Mouse (Mus musculus) gastrocnemius, adult 2 months (tissue): ENCODE results near the gene Aldh1l1. TPM values are rescaled to one million over a fixed set of nuclear protein-coding genes. Genes with fewer than 3 reads are reported as not detected.
"Not testable (repeated sequence)": the region's sequence is repeated elsewhere in the genome, so short reads cannot be mapped to it uniquely, and the experiment has no call there.

Source experiments
- DNase-seq: peaks from one replicate; pipeline ENCODE4 v3.0.0; 2022
- H3K27ac ChIP-seq: fragments of 200-600 bp; 2 replicates; pipeline ENCODE4 v1.8.1; 2022; ENCODE audit warnings: mild to moderate bottlenecking
- H3K4me3 ChIP-seq: fragments of 200-600 bp; 2 replicates; pipeline ENCODE4 v1.8.1; 2022; ENCODE audit warnings: mild to moderate bottlenecking, moderate library complexity
- CTCF ChIP-seq: fragments of 200-600 bp; IDR thresholded peaks from 2 replicates; pipeline ENCODE4 v1.8.1; 2022; ENCODE audit warnings: antibody characterized with exemption, mild to moderate bottlenecking, moderate library complexity
- intact Hi-C: fragments of 180-260 bp; cut with DNase I; formaldehyde crosslinking; loops from one replicate; pipeline ENCODE4 v1.15.1; 2025
- total RNA-seq, 2 experiments: library from RNA; stranded (reverse); gene quantifications; 2 replicates each; pipeline ENCODE4 v1.2.3; 2021

Aldh1l1 gene
- total RNA-seq, 2 experiments from 2014 or later, result 3.6 to 5.3 TPM

DNA sequence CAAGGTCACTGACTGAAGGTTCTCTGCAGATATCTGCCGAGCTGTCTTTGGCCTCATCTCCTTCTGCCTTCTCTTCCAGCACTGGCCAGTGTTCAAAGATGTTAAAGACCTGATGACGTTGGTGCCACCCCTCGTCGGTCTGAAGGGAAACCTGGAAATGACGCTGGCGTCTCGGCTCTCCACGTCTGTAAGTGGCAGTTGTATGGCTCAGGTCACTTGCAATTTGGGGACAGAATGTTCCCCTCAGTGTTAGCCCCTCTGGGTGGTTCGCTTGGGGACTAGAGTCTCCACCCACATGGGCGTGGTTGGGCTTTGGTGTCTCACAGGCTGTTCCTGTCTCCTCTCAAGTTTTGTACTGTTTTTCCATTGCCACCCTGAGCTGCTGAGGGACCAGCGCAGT lies 138.5 kb downstream of the Aldh1l1 start:
- intact Hi-C loops, result loop anchor here (1.0 kb wide), 1 partner anchor 12 kb away; no protein-coding TSS in a partner anchor
- peak overlapping the region; percentile 92 for H3K27ac ChIP-seq
- peak overlapping the region; percentile 38 for H3K4me3 ChIP-seq
- no peak for TF ChIP-seq CTCF
- peak; percentile 83 for DNase-seq

DNA sequence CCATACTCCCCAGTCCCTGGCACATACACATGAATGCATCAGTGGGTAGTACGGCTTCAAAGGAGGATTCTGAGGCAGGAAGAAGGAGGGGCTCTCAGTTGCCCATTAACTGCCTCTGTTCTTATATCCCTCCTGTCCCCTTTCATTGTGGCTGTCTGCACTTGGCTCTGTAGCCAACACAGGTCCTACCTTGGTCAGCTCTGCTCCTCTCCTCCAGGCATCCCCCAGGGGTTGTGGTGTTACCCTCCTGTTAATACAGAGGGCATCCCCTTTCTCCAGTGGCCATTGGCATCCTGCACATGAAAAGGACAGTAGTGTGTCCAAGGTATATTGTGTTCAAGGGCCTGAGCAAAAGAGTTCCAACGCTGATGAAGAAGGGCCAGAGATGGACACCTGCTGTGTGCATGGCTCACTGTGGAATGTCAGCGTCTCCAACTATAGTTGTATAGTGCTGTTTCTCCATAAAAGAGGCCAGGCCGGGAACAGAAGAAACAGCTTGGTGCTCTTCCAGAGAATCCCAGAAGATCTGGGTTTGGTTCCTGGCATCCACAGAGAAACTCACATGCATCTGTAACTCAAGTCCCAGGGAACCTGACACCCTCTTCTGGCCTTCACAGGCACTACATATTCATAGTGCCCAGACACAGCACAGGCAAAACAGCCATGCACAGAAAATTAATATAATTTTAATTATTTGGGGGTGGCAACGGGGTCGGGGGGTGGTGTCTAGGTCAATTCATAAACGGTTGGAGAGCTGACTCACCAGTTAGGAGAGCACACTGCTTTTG lies 139.2 kb downstream of the Aldh1l1 start:
- peak; percentile 38; the same call in 1 of the 2 replicates for TF ChIP-seq CTCF
- Histone ChIP-seq H3K4me3 (peak overlapping the region; percentile 38), H3K27ac (peak overlapping the region; percentile 92)
- intact Hi-C loops, result loop anchor here (1.0 kb wide), 1 partner anchor 13 kb away; no protein-coding TSS in a partner anchor
- no peak for DNase-seq

DNA sequence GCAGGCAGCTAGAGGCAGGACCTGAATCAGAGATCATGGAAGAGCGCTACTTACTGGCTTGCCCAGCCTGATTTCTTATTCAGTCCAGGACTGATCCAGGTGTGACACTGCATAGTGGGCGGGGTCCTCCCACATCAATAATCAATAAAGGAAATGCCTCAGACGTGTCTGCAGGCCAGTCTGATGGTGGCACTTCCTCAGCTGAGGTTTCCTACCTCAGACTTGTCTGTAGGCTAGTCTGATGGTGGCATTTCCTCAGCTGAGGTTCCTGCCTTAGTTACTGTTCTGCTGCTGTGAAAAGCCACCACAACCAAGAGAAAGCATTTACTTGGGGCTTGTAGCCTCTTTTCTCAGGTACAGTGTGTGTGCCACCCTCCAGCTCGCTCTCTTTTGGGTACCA lies 141.3 kb downstream of the Aldh1l1 start:
- DNase-seq, result no peak
- H3K27ac ChIP-seq, result no peak overlapping the region
- no peak for TF ChIP-seq CTCF
- intact Hi-C loops, result no loop called here
- H3K4me3 ChIP-seq, result no peak overlapping the region

DNA sequence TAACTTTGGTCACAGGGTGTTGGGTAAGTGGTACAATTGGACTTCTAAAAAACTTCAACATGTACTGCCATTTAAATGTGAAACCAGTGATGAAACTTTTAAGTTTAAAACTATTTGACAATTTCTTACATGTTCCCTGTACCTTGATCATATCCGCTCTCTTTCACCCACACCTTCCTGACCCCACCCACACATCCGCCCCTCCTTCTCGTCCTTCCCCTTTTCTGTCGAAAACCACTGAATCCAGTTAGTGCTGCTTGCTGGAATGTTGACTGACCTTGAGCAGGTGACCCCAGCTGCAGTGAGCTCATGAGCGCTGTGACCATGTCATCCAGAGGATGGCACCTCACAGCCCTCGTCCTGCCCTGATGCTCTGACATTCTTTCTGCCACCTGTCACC lies 143.3 kb downstream of the Aldh1l1 start:
- TF ChIP-seq CTCF, result no peak
- intact Hi-C loops, result no loop called here
- DNase-seq, result no peak
- Histone ChIP-seq H3K4me3 (no peak overlapping the region), H3K27ac (no peak overlapping the region)

DNA sequence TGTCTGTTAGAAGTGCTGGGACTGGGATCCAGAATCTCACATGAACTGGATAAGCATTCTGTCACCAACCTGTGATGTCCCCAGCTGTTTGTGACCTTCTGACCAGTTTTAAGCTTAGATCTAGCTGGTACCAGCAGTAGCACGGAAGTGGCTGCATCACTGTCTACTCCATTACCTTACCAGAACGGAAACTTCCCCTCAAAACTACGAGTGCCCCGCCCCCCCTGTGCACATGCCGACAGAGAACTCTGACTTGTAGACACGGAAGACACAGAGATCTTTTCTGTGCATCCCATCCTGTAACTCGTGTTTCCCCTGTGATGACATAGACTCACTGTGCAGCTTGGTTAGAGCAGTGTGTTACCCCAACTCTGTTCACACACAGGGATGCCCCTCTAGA lies 144.2 kb downstream of the Aldh1l1 start:
- intact Hi-C loops, result no loop called here
- Histone ChIP-seq H3K4me3 (no peak overlapping the region), H3K27ac (no peak overlapping the region)
- TF ChIP-seq CTCF, result no peak
- DNase-seq, result no peak

DNA sequence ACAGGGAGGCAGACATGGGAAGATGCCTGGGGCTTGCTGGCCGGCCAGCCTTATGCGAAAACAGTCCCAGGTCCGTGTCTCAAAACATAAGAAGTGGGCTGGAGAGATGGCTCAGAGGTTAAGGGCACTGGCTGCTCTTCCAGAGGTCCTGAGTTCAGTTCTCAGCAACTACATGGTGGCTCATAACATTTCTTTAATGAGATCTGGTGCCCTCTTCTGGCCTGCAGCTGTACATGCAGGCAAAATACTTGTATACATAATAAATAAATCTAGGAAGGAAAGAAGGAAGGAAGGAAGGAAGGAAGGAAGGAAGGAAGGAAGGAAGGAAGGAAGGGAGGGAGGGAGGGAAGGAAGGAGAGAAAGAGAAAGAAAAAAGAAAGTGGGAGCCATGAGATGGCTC lies 146.3 kb downstream of the Aldh1l1 start:
- TF ChIP-seq CTCF, result peak; percentile 49

DNA sequence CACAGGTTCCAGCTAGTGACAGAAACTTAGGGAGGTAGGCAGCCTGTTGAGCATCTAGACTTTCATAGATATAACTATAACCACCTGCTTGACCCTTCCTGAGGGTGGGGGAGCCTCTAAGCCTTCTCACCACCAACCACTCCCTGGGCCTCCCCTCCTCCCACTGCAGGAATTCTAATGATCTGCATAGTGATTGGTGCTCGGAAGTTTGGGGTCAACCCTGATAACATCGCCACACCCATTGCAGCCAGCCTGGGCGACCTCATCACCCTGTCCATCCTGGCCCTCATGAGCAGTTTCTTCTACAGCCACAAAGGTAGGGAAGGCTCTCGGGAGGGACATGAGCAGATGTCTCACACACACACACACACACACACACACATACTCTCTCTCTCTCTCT lies 148.9 kb downstream of the Aldh1l1 start:
- H3K27ac ChIP-seq, result no peak overlapping the region
- DNase-seq, result no peak
- no peak for TF ChIP-seq CTCF
- intact Hi-C loops, result no loop called here
- no peak overlapping the region for H3K4me3 ChIP-seq

More for the DNA sequence above, 146.3 kb downstream of the Aldh1l1 start:
- intact Hi-C loops, H3K27ac ChIP-seq, H3K4me3 ChIP-seq, DNase-seq: not testable (repeated sequence)

DNA sequence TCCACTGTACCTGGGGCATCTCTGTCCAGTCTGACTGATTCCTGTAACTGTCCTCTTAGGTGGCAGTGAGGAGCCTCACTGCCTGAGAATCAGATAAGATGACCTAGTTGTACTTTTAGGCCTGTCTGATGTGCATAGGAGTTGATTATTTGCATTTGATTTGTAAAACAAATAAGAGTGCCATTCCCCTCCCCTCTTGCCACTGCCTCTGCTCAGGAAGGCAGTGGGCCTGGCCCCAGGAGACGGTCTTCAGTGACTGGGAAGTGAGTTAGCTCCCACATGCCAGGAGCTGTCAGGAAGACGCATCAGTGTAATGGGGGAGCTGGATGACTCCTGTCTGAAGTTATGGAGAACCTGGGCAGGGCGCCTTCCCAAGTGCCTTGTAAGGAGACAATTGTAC lies 149.4 kb downstream of the Aldh1l1 start:
- Histone ChIP-seq H3K4me3 (no peak overlapping the region), H3K27ac (no peak overlapping the region)
- no peak for TF ChIP-seq CTCF
- intact Hi-C loops, result no loop called here
- DNase-seq, result no peak

DNA sequence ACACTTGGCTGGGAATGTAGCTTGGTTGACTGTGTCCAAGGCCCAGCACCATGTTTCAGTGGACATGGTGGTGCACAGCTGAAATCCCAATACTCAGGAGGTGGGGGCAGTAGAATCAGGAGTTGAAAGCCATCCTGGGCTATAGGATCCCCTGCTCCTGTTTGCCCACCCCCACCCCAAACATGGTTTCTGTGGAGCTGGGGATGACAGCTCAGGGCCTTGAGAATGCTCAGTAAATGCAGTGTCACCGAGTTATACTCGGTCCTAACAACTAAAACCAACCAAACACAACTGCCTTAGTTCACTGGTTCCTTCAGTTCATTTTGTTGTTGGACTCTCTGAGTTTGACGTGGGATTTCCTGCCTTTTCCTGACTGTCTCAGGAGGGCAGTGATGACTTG lies 156.8 kb downstream of the Aldh1l1 start:
- Histone ChIP-seq H3K27ac (no peak overlapping the region), H3K4me3 (no peak overlapping the region)
- no peak for TF ChIP-seq CTCF
- intact Hi-C loops, result no loop called here
- DNase-seq, result no peak

DNA sequence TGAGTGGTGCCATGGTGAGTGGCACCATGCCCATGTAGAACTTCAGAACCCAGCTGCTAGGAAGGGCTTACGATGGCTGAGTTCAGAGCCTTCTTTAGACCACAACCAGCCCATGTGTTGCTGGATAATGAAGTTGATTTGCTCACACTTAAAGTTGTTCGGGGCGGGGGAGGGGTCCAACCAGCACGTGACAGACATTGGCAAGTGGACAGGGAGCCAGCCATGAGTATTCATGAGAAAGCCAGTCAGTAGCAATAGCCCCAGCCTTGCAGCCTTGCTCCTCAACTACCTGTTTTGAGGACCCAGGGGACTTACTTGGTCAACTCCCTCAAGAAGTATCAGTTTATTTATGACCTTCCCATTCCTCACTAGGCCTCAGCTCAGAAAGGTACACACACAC lies 158.7 kb downstream of the Aldh1l1 start:
- H3K4me3 ChIP-seq, result no peak overlapping the region
- TF ChIP-seq CTCF, result no peak
- DNase-seq, result no peak
- H3K27ac ChIP-seq, result no peak overlapping the region
- intact Hi-C loops, result no loop called here

DNA sequence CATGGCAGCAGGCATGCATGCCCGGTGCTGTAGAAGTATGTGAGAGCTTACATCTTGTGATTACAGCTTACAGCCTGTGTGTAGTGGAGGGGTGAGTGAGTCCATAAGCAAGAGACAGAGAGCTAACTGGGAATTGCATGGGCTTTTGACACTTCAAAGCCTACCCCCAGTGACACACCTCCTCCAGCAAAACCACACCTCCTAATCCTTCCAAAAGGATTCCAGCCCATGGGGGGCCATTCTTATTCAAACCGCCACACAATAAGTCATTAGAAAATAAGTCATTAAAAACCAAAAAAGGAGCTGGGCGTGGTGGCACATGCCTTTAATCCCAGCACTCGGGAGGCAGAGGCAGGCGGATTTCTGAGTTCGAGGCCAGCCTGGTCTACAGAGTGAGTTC lies 162.2 kb downstream of the Aldh1l1 start:
- TF ChIP-seq CTCF, result no peak
- intact Hi-C loops, result no loop called here
- no peak overlapping the region for H3K27ac ChIP-seq
- DNase-seq, result no peak
- no peak overlapping the region for H3K4me3 ChIP-seq

DNA sequence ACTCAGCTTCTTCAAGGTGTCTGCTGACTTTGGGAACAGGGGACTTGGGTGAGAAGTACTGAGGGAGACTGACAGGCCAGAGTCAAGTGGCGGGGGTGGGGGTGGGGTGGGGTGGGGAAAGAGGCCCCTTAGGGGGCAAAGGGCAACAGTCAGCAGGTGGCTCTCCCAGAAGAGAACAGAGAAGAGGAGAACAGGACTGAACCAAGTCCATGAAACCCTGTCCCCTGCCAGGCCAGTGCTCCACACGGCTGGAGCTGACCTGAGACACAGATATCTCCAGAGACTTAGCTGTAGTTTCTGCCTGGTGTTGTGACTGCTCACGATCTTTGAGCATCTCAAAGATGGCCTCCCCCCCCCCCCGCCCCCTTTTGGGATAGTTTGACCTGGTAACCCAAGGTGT lies 163.1 kb downstream of the Aldh1l1 start:
- no peak for TF ChIP-seq CTCF
- no peak overlapping the region for H3K27ac ChIP-seq
- no peak for DNase-seq
- intact Hi-C loops, result no loop called here
- H3K4me3 ChIP-seq, result no peak overlapping the region

Other genes with a start within 250 kb of the Aldh1l1 start
- not detected for gene Vmn1r54, start 240.1 kb upstream of the Aldh1l1 start, total RNA-seq
- gene BC048671, start 185.2 kb upstream of the Aldh1l1 start, total RNA-seq, result not detected
- not detected for gene Chst13, start 161.2 kb upstream of the Aldh1l1 start, total RNA-seq
- not detected for gene Uroc1, start 153.1 kb upstream of the Aldh1l1 start, total RNA-seq
- gene Zxdc, start 116.9 kb upstream of the Aldh1l1 start, total RNA-seq, result 10 to 100 TPM; 15.5 to 15.9 TPM
- gene Cfap100, start 57.6 kb upstream of the Aldh1l1 start, total RNA-seq, result under 1 TPM; 0.11 to 0.13 TPM
- gene Klf15, start 23.9 kb upstream of the Aldh1l1 start, total RNA-seq, result 10 to 100 TPM; 54.4 to 64.4 TPM
- gene Slc41a3, start 118.3 kb downstream of the Aldh1l1 start, total RNA-seq, result 100 to 1,000 TPM in 1 of 2 experiments, 10 to 100 TPM in 1; 75.0 to 118 TPM